Mouse (Mus musculus) midbrain, postnatal 0 days (tissue): ENCODE results near the gene Fhdc1. TPM values are rescaled to one million over a fixed set of nuclear protein-coding genes. Genes with fewer than 3 reads are reported as not detected.

ENCODE experiments used
- ATAC-seq: fragments of 200-750 bp; cut with Nextera tagmentation; 2 replicates; pipeline ENCODE4 v1.8.0; 2017; ENCODE audit warnings: moderate number of reproducible peaks, mild to moderate bottlenecking, moderate TSS enrichment, moderate library complexity; ENCODE audit not compliant: low FRiP score
- DNase-seq: peaks from one replicate; pipeline ENCODE4 v3.0.0-alpha.2; 2015; ENCODE audit warnings: low spot score
- H3K27ac ChIP-seq: fragments of 300-500 bp; sonication (generic); 2 replicates; pipeline ENCODE4 v1.5.1; 2014; ENCODE audit warnings: low read depth, mild to moderate bottlenecking, low read length, mixed read lengths
- H3K27me3 ChIP-seq: fragments of 300-500 bp; sonication (generic); 2 replicates; pipeline ENCODE4 v1.6.1; 2014; ENCODE audit warnings: low read length, control low read depth, mixed read lengths; ENCODE audit not compliant: insufficient read depth
- H3K36me3 ChIP-seq: fragments of 300-500 bp; sonication (generic); 2 replicates; pipeline ENCODE4 v1.6.1; 2014; ENCODE audit warnings: low read length, control low read depth, mixed read lengths; ENCODE audit not compliant: insufficient read depth
- H3K4me1 ChIP-seq: fragments of 300-500 bp; sonication (generic); 2 replicates; pipeline ENCODE4 v1.6.1; 2014; ENCODE audit warnings: mild to moderate bottlenecking, control low read depth, antibody characterized with exemption, low read length, mixed read lengths; ENCODE audit not compliant: insufficient read depth
- H3K4me2 ChIP-seq: fragments of 300-500 bp; sonication (generic); 2 replicates; pipeline ENCODE4 v1.6.1; 2014; ENCODE audit warnings: low read depth, mild to moderate bottlenecking, low read length, mixed read lengths; ENCODE audit not compliant: poor library complexity, severe bottlenecking
- H3K4me3 ChIP-seq: fragments of 300-500 bp; sonication (generic); 2 replicates; pipeline ENCODE4 v1.5.1; 2014; ENCODE audit warnings: low read depth, mild to moderate bottlenecking, low read length, moderate library complexity
- H3K9ac ChIP-seq: fragments of 300-500 bp; sonication (generic); replicated peaks from 2 replicates; pipeline ENCODE4 v1.6.1; 2014; ENCODE audit warnings: mild to moderate bottlenecking, low read length, moderate library complexity, mixed read lengths; ENCODE audit not compliant: poor library complexity, severe bottlenecking
- H3K9me3 ChIP-seq: fragments of 300-500 bp; sonication (generic); 2 replicates; pipeline ENCODE4 v1.6.1; 2016; ENCODE audit warnings: low read length, control low read depth
- CTCF ChIP-seq: IDR thresholded peaks from 2 replicates; pipeline ENCODE4 v1.5.1; 2016; ENCODE audit warnings: antibody characterized with exemption, mild to moderate bottlenecking
- WGBS: fragments of 180-500 bp; shearing (Covaris S2); extraction: QIAGEN DNeasy Blood & Tissue Kit; methylation state at CpG from one replicate; pipeline ENCODE4 v1.1.7; 2014; 5-methylcytosine and 5-hydroxymethylcytosine counted together
- polyA plus RNA-seq: library from polyadenylated mRNA; unstranded; fragments of >200 nt; fragmentation: Nextera tagmentation; extraction: Ambion mirVana; gene quantifications from 2 replicates; pipeline ENCODE4 v1.2.1, GENCODE M21; 2015
- total RNA-seq: library from RNA; depleted of rRNA; stranded (reverse); fragments of >200 nt; gene quantifications from 2 replicates; pipeline ENCODE4 v1.2.3, GENCODE M21; 2014

The Fhdc1 gene
- total and polyA plus RNA-seq, 2 experiments from 2014 or later = 3.0 to 3.7 TPM

- ATAC-seq (no peak), DNase-seq (no peak)
- H3K9ac ChIP-seq = no peak overlapping the region
- H3K27ac ChIP-seq = no peak overlapping the region
- no peak overlapping the region for H3K4me2 ChIP-seq
- no peaks in the 10 kb centered on the region for H3K36me3 ChIP-seq
- TF ChIP-seq CTCF = no peak
- no peaks in the 10 kb centered on the region for H3K27me3 ChIP-seq
- no peaks in the 10 kb centered on the region for H3K9me3 ChIP-seq
- H3K4me3 ChIP-seq = no peak overlapping the region
- 96% methylated on average over 12 of the region's 12 CpGs for WGBS
- no peaks in the 10 kb centered on the region for H3K4me1 ChIP-seq
Measured at GRCm38 (mm10) chr3:84428994-84429725, 51.1 kb downstream of the Fhdc1 start.

DNA sequence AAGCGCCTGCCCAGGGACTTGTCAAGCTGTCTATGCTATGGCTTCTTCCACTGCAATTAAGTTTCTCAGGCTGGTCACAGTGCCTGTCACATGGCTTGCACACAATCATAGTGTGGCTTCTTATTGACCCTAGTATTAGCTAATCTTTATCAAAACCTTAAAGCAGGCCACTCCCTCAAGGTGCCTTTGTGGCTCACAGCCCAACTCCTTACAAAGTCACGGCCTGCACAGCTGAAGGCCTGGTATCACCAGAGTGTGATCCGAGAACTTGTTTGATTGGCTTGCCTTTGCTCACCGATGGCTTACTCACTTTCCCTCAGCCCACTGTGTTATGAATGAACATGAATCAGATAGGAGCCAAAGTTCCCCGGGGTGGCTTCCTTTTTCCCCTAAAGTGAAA lies 52.5 kb downstream of the Fhdc1 start:
- no peak for ATAC-seq
- 89% methylated on average over 5 of the region's 5 CpGs for WGBS

GRCm38 (mm10) chr3:84422340-84422739 lies 57.9 kb downstream of the Fhdc1 start:
- no peak for DNase-seq
- no peak overlapping the region for H3K4me2 ChIP-seq
- H3K27ac ChIP-seq = no peak overlapping the region
- H3K36me3 ChIP-seq = no peaks in the 10 kb centered on the region
- no peak for ATAC-seq
- H3K9me3 ChIP-seq = no peaks in the 10 kb centered on the region
- no peaks in the 10 kb centered on the region for H3K4me1 ChIP-seq
- no peaks in the 10 kb centered on the region for H3K27me3 ChIP-seq
- H3K9ac ChIP-seq = no peak overlapping the region
- TF ChIP-seq CTCF = no peak
- 81% methylated on average over 5 of the region's 5 CpGs for WGBS
- H3K4me3 ChIP-seq = no peak overlapping the region

More for the DNA sequence above, 52.5 kb downstream of the Fhdc1 start:
- H3K27ac ChIP-seq = no peak overlapping the region
- H3K27me3 ChIP-seq = no peaks in the 10 kb centered on the region
- no peak for DNase-seq
- H3K9me3 ChIP-seq = no peaks in the 10 kb centered on the region
- no peak overlapping the region for H3K9ac ChIP-seq
- H3K36me3 ChIP-seq = no peaks in the 10 kb centered on the region
- TF ChIP-seq CTCF = no peak
- H3K4me1 ChIP-seq = no peaks in the 10 kb centered on the region
- no peak overlapping the region for H3K4me2 ChIP-seq
- H3K4me3 ChIP-seq = no peak overlapping the region

GRCm38 (mm10) chr3:84413868-84414267 lies 66.4 kb downstream of the Fhdc1 start:
- DNase-seq (no peak), ATAC-seq (no peak)
- Histone ChIP-seq H3K4me3 (no peak overlapping the region), H3K27me3 (no peaks in the 10 kb centered on the region), H3K9me3 (no peaks in the 10 kb centered on the region), H3K36me3 (no peaks in the 10 kb centered on the region), H3K4me1 (no peaks in the 10 kb centered on the region), H3K4me2 (no peak overlapping the region), H3K9ac (no peak overlapping the region), H3K27ac (no peak overlapping the region)
- WGBS = 85% methylated on average over 4 of the region's 4 CpGs
- TF ChIP-seq CTCF = no peak

DNA sequence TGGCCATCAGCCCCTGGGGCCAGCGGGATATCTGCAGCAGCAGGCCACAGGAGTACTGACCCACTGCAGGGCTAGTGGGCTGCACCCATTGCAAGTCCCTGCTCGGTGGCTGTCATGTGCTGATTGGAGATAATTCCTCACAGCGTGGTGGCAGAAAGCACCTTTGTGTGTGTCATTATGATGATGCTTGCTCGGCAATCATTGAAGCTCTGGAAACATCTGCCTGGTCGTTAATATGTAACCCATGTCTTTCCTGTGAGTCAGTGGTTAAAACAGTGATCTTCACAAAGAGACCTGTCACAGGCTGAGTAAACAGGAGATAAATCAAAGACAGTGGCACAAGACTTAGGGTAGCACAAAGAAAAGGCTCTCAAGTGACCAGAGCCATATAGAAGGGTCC lies 67.3 kb downstream of the Fhdc1 start:
- 52% methylated on average over 5 of the region's 5 CpGs for WGBS
- no peaks in the 10 kb centered on the region for H3K9me3 ChIP-seq
- no peak for ATAC-seq
- H3K27me3 ChIP-seq = no peaks in the 10 kb centered on the region
- H3K36me3 ChIP-seq = no peaks in the 10 kb centered on the region
- DNase-seq = no peak
- H3K9ac ChIP-seq = no peak overlapping the region
- no peak overlapping the region for H3K27ac ChIP-seq
- TF ChIP-seq CTCF = no peak
- H3K4me3 ChIP-seq = no peak overlapping the region
- no peak overlapping the region for H3K4me2 ChIP-seq
- H3K4me1 ChIP-seq = no peaks in the 10 kb centered on the region

DNA sequence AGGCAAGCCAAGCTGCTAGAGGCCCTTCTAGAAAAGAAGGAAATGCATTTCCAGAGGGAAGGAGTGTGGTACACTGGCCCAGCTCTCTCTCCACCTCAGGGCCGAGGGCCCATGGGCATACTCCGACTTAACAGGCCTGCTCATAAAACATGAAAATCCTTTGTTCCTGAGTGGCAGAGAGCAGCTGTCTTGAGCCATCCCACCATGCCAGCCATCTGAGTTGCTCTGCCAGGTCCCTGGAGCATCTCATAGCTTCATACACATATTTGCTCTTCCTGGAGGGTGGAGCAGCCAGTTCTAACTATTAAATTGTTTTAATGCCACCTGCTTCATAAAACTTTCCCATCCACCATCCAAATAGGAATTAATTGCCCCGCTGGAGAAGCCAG lies 70.8 kb downstream of the Fhdc1 start:
- no peak overlapping the region for H3K4me2 ChIP-seq
- TF ChIP-seq CTCF = no peak
- DNase-seq (no peak), ATAC-seq (no peak)
- no peaks in the 10 kb centered on the region for H3K9me3 ChIP-seq
- H3K36me3 ChIP-seq = no peaks in the 10 kb centered on the region
- 82% methylated on average over 3 of the region's 3 CpGs for WGBS
- no peak overlapping the region for H3K4me3 ChIP-seq
- H3K27ac ChIP-seq = no peak overlapping the region
- no peaks in the 10 kb centered on the region for H3K4me1 ChIP-seq
- H3K27me3 ChIP-seq = no peaks in the 10 kb centered on the region
- no peak overlapping the region for H3K9ac ChIP-seq
